Mouse (Mus musculus): ENCODE measurements around the gene Lrif1. TPM values are rescaled to one million over a fixed set of nuclear protein-coding genes. Genes with fewer than 3 reads are reported as not detected.
"Not testable (repeated sequence)": the region's sequence is repeated elsewhere in the genome, so short reads cannot be mapped to it uniquely, and the experiment has no call there.

Gene Lrif1
- polyA plus RNA-seq (2011; ENCODE audit: insufficient read length, low read depth, missing spikeins), result 18.6 and 25.1 TPM in 2 replicates

DNA sequence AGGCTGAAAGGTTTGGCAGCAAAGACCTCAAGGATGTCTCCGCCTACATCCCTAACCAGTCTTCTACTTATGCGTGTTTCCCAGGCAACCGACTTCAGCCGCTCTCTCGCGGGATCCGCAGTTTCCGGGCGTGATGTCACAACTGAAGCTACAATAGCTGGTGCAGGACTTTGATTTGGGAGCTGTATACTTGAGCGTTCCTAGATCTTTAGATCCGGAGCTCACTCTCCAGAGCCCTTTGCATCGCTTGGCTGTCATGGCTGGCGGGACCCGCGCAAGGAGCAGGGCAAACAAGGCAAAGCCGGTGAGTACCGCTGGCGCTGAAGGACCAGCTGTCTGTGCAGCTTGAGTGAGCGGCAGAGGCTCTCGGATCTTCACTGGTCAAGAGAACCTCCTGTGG, at the start of gene Lrif1:
Lrif1 (plus strand) TSS at position 158 of the 400 bp plus-strand sequence.
- no peak within 1 kb of the TSS for H3K27ac ChIP-seq (ENCODE audit: insufficient read depth, low read length)
- TF ChIP-seq CTCF (IDR thresholded peaks at IDR 0.05; ENCODE audit: borderline replicate concordance, insufficient read depth, low read length), result no peak
- TF ChIP-seq POLR2A (IDR thresholded peaks at IDR 0.05; ENCODE audit: low read depth, low read length), result peak; percentile 55
- H3K4me1 ChIP-seq (ENCODE audit: control insufficient read depth, insufficient read depth, low read length), result no peaks in the 10 kb centered on the region
- peak within 1 kb of the TSS; percentile 51 for H3K4me3 ChIP-seq (ENCODE audit: insufficient read depth, low read length)

GRCm38 (mm10) chr3:106672811-106673210, 12.0 kb upstream of the Lrif1 start:
- H3K4me3 ChIP-seq (ENCODE audit: insufficient read depth, low read length); H3K4me1 ChIP-seq (ENCODE audit: control insufficient read depth, insufficient read depth, low read length); H3K27ac ChIP-seq (ENCODE audit: insufficient read depth, low read length): not testable (repeated sequence)

DNA sequence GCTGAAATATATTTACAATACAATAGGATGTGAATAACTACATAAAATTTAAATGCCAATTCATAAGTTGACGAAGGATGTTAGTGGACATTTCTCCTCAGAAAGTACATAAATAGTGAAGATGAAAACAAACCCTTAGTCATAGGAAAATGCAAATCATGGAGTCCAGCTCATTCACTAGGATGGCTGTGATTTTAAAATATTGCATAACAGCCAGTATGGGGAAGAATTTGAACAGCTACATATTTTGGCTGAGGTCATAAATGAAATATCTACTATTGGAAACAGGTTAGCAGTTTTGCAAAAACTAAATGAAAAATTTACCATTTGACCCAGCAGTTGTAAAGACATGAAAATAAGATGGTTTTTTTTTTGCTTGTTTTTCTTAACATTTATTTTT, 594 bp downstream of the Lrif1 start:
- TF ChIP-seq CTCF (IDR thresholded peaks at IDR 0.05; ENCODE audit: borderline replicate concordance, insufficient read depth, low read length) (no peak), POLR2A (IDR thresholded peaks at IDR 0.05; ENCODE audit: low read depth, low read length) (no peak)
- H3K4me1 ChIP-seq (ENCODE audit: control insufficient read depth, insufficient read depth, low read length), result no peaks in the 10 kb centered on the region
- no peak overlapping the region for H3K27ac ChIP-seq (ENCODE audit: insufficient read depth, low read length)
- no peak overlapping the region for H3K4me3 ChIP-seq (ENCODE audit: insufficient read depth, low read length)

GRCm38 (mm10) chr3:106721397-106722027, 36.7 kb downstream of the Lrif1 start:
- TF ChIP-seq CTCF (IDR thresholded peaks at IDR 0.05; ENCODE audit: borderline replicate concordance, insufficient read depth, low read length) (no peak), POLR2A (IDR thresholded peaks at IDR 0.05; ENCODE audit: low read depth, low read length) (peak; percentile 78)
- peak overlapping the region; percentile 73 for H3K4me3 ChIP-seq (ENCODE audit: insufficient read depth, low read length)
- H3K4me1 ChIP-seq (ENCODE audit: control insufficient read depth, insufficient read depth, low read length), result no peaks in the 10 kb centered on the region
- peak overlapping the region; percentile 76 for H3K27ac ChIP-seq (ENCODE audit: insufficient read depth, low read length)

GRCm38 (mm10) chr3:106722028-106722945, 37.5 kb downstream of the Lrif1 start:
- Histone ChIP-seq H3K27ac (ENCODE audit: insufficient read depth, low read length) (peak overlapping the region; percentile 76), H3K4me1 (ENCODE audit: control insufficient read depth, insufficient read depth, low read length) (no peaks in the 10 kb centered on the region), H3K4me3 (ENCODE audit: insufficient read depth, low read length) (peak overlapping the region; percentile 73)
- no peak for TF ChIP-seq CTCF (IDR thresholded peaks at IDR 0.05; ENCODE audit: borderline replicate concordance, insufficient read depth, low read length)
- no peak; the same call in 1 of the 2 replicates for TF ChIP-seq POLR2A (IDR thresholded peaks at IDR 0.05; ENCODE audit: low read depth, low read length)

- TF ChIP-seq POLR2A (IDR thresholded peaks at IDR 0.05; ENCODE audit: low read depth, low read length), result no peak
- TF ChIP-seq CTCF (IDR thresholded peaks at IDR 0.05; ENCODE audit: borderline replicate concordance, insufficient read depth, low read length), result no peak
- H3K27ac ChIP-seq (ENCODE audit: insufficient read depth, low read length), result no peak overlapping the region
- no peaks in the 10 kb centered on the region for H3K4me1 ChIP-seq (ENCODE audit: control insufficient read depth, insufficient read depth, low read length)
- H3K4me3 ChIP-seq (ENCODE audit: insufficient read depth, low read length), result no peak overlapping the region
Observed at GRCm38 (mm10) chr3:106755898-106756297, 71.1 kb downstream of the Lrif1 start.

DNA sequence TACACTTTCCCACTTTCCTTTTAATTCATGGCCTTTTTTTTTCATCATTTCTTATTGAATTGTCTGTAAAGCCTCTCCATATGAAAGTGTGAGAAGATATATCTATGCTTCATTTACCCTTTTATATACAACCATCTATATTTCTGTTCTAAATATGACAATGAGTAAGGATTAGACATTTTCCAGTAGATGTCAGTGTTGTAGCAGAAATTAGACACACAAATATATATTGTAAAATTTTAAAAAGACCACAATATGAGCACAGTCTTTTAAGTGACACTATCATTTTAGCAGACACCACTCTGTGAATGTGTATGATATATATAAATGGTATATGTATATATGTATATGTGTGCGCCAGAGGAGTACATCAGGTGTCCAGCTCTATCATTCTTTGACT, 87.0 kb downstream of the Lrif1 start:
- H3K4me1 ChIP-seq (ENCODE audit: control insufficient read depth, insufficient read depth, low read length), result no peaks in the 10 kb centered on the region

GRCm38 (mm10) chr3:106785130-106785529, 100.3 kb downstream of the Lrif1 start:
- peak overlapping the region; percentile 34; the same call in 1 of the 2 replicates for H3K27ac ChIP-seq (ENCODE audit: insufficient read depth, low read length)
- TF ChIP-seq POLR2A (IDR thresholded peaks at IDR 0.05; ENCODE audit: low read depth, low read length), result no peak
- TF ChIP-seq CTCF (IDR thresholded peaks at IDR 0.05; ENCODE audit: borderline replicate concordance, insufficient read depth, low read length), result no peak
- H3K4me3 ChIP-seq (ENCODE audit: insufficient read depth, low read length), result no peak overlapping the region
- no peaks in the 10 kb centered on the region for H3K4me1 ChIP-seq (ENCODE audit: control insufficient read depth, insufficient read depth, low read length)

More for the DNA sequence above, 87.0 kb downstream of the Lrif1 start:
- Histone ChIP-seq H3K4me3 (ENCODE audit: insufficient read depth, low read length) (no peak overlapping the region), H3K27ac (ENCODE audit: insufficient read depth, low read length) (no peak overlapping the region)
- no peak for TF ChIP-seq CTCF (IDR thresholded peaks at IDR 0.05; ENCODE audit: borderline replicate concordance, insufficient read depth, low read length)
- TF ChIP-seq POLR2A (IDR thresholded peaks at IDR 0.05; ENCODE audit: low read depth, low read length), result no peak

Other genes with a start within 250 kb of the Lrif1 start
- 4.6 and 5.4 TPM in 2 replicates for gene Dennd2d, start 202.6 kb upstream of the Lrif1 start, polyA plus RNA-seq (2011; ENCODE audit: insufficient read length, low read depth, missing spikeins)
- 46.9 and 48.8 TPM in 2 replicates for gene Dram2, start 137.2 kb upstream of the Lrif1 start, polyA plus RNA-seq (2011; ENCODE audit: insufficient read length, low read depth, missing spikeins)
- 61.6 and 76.7 TPM in 2 replicates for gene Cept1, start 137.2 kb upstream of the Lrif1 start, polyA plus RNA-seq (2011; ENCODE audit: insufficient read length, low read depth, missing spikeins)
- 1.9 and 2.9 TPM in 2 replicates for gene Cd53, start 105.2 kb downstream of the Lrif1 start, polyA plus RNA-seq (2011; ENCODE audit: insufficient read length, low read depth, missing spikeins)
- gene Olfr266, start 141.3 kb downstream of the Lrif1 start, polyA plus RNA-seq (2011; ENCODE audit: insufficient read length, low read depth, missing spikeins), result not detected in 2 replicates

All from embryonic fibroblast, embryonic 13.5 days (primary cell).